Mouse (Mus musculus): ENCODE results near the gene Garem2.

The Garem2 gene

GRCm38 (mm10) chr5:30111771-30112170, 6.8 kb downstream of the Garem2 start:
- no peak for DNase-seq (ENCODE audit: low spot score in 2 of 2)

- DNase-seq (ENCODE audit: low spot score in 2 of 2) = no peak
Measured at GRCm38 (mm10) chr5:30112533-30113068, 7.6 kb downstream of the Garem2 start.

- no peak for DNase-seq (ENCODE audit: low spot score in 2 of 2)
Measured at GRCm38 (mm10) chr5:30113881-30114760, 9.2 kb downstream of the Garem2 start.

- no peak for DNase-seq (ENCODE audit: low spot score in 2 of 2)
Measured at GRCm38 (mm10) chr5:30114761-30115140, 9.8 kb downstream of the Garem2 start.

GRCm38 (mm10) chr5:30115718-30116117, 10.8 kb downstream of the Garem2 start:
- no peak for DNase-seq (ENCODE audit: low spot score in 2 of 2)

GRCm38 (mm10) chr5:30118018-30118417, 13.1 kb downstream of the Garem2 start:
- no peak for DNase-seq (ENCODE audit: low spot score in 2 of 2)

- DNase-seq (ENCODE audit: low spot score in 2 of 2) = no peak
Measured at GRCm38 (mm10) chr5:30119163-30119562, 14.2 kb downstream of the Garem2 start.

- DNase-seq (ENCODE audit: low spot score in 2 of 2) = no peak
Measured at GRCm38 (mm10) chr5:30120106-30120505, 15.1 kb downstream of the Garem2 start.

GRCm38 (mm10) chr5:30122481-30122880, 17.5 kb downstream of the Garem2 start:
- no peak for DNase-seq (ENCODE audit: low spot score in 2 of 2)

- no peak for DNase-seq (ENCODE audit: low spot score in 2 of 2)
Measured at GRCm38 (mm10) chr5:30125587-30125986, 20.6 kb downstream of the Garem2 start.

GRCm38 (mm10) chr5:30126756-30127155, 21.8 kb downstream of the Garem2 start:
- DNase-seq (ENCODE audit: low spot score in 2 of 2) = no peak

GRCm38 (mm10) chr5:30127921-30128597, 23.1 kb downstream of the Garem2 start:
- DNase-seq (ENCODE audit: low spot score in 2 of 2) = no peak

GRCm38 (mm10) chr5:30128680-30129079, 23.7 kb downstream of the Garem2 start:
- no peak for DNase-seq (ENCODE audit: low spot score in 2 of 2)

- no peak for DNase-seq (ENCODE audit: low spot score in 2 of 2)
Measured at GRCm38 (mm10) chr5:30131246-30131645, 26.3 kb downstream of the Garem2 start.

- DNase-seq (ENCODE audit: low spot score in 2 of 2) = no peak
Measured at GRCm38 (mm10) chr5:30132173-30132572, 27.2 kb downstream of the Garem2 start.

GRCm38 (mm10) chr5:30135711-30136231, 30.8 kb downstream of the Garem2 start:
- no peak for DNase-seq (ENCODE audit: low spot score in 2 of 2)

- DNase-seq (ENCODE audit: low spot score in 2 of 2) = no peak
Measured at GRCm38 (mm10) chr5:30137271-30137670, 32.3 kb downstream of the Garem2 start.

GRCm38 (mm10) chr5:30138193-30138592, 33.2 kb downstream of the Garem2 start:
- DNase-seq (ENCODE audit: low spot score in 2 of 2) = no peak

GRCm38 (mm10) chr5:30146526-30146925, 41.6 kb downstream of the Garem2 start:
- no peak for DNase-seq (ENCODE audit: low spot score in 2 of 2)

GRCm38 (mm10) chr5:30148133-30148920, 43.4 kb downstream of the Garem2 start:
- no peak for DNase-seq (ENCODE audit: low spot score in 2 of 2)

GRCm38 (mm10) chr5:30152007-30152406, 47.0 kb downstream of the Garem2 start:
- DNase-seq (ENCODE audit: low spot score in 2 of 2) = no peak

GRCm38 (mm10) chr5:30152413-30152812, 47.5 kb downstream of the Garem2 start:
- no peak for DNase-seq (ENCODE audit: low spot score in 2 of 2)
